Mouse (Mus musculus): ENCODE results near the gene Ddx51. TPM values are rescaled to one million over a fixed set of nuclear protein-coding genes. Genes with fewer than 3 reads are reported as not detected.

Gene Ddx51
- polyA plus RNA-seq, 1 experiment from 2014 or later, result 19.8 TPM

- H3K27me3 ChIP-seq (ENCODE audit: insufficient read depth, low read length), result no peaks in the 10 kb centered on the region
- no peak overlapping the region for H3K27ac ChIP-seq (ENCODE audit: low read length)
- H3K9me3 ChIP-seq (ENCODE audit: low read length), result no peaks in the 10 kb centered on the region
- WGBS, result 77% methylated on average over 5 of the region's 5 CpGs
- no peak overlapping the region for H3K4me3 ChIP-seq (ENCODE audit: low read length)
- no peaks in the 10 kb centered on the region for H3K4me1 ChIP-seq (ENCODE audit: insufficient read depth, low read length)
- H3K36me3 ChIP-seq (ENCODE audit: insufficient read depth, low read length), result no peaks in the 10 kb centered on the region
- no peak for ATAC-seq (ENCODE audit: low FRiP score, low TSS enrichment)
- H3K4me2 ChIP-seq (replicated peaks; ENCODE audit: low read depth, low read length), result no peak overlapping the region
- H3K9ac ChIP-seq (replicated peaks; ENCODE audit: low read length), result no peak overlapping the region
These were observed 41.7 kb upstream of the Ddx51 start for GRCm38 (mm10) chr5:110611435-110612158.

GRCm38 (mm10) chr5:110619226-110619625 is 34.0 kb upstream of the Ddx51 start:
- H3K27me3 ChIP-seq (ENCODE audit: insufficient read depth, low read length), result no peaks in the 10 kb centered on the region
- 84% methylated on average over 6 of the region's 6 CpGs for WGBS
- no peak overlapping the region for H3K27ac ChIP-seq (ENCODE audit: low read length)
- no peaks in the 10 kb centered on the region for H3K4me1 ChIP-seq (ENCODE audit: insufficient read depth, low read length)
- no peak overlapping the region for H3K4me3 ChIP-seq (ENCODE audit: low read length)
- H3K9ac ChIP-seq (replicated peaks; ENCODE audit: low read length), result no peak overlapping the region
- ATAC-seq (ENCODE audit: low FRiP score, low TSS enrichment), result no peak
- H3K36me3 ChIP-seq (ENCODE audit: insufficient read depth, low read length), result no peaks in the 10 kb centered on the region
- H3K4me2 ChIP-seq (replicated peaks; ENCODE audit: low read depth, low read length), result no peak overlapping the region
- H3K9me3 ChIP-seq (ENCODE audit: low read length), result no peaks in the 10 kb centered on the region

- Histone ChIP-seq H3K27ac (ENCODE audit: low read length) (no peak overlapping the region), H3K4me3 (ENCODE audit: low read length) (no peak overlapping the region), H3K9ac (replicated peaks; ENCODE audit: low read length) (no peak overlapping the region), H3K4me2 (replicated peaks; ENCODE audit: low read depth, low read length) (no peak overlapping the region), H3K4me1 (ENCODE audit: insufficient read depth, low read length) (0 out of 2 replicates have a peak, but pooled peaks cover 5% of the 10 kb centered on the region), H3K27me3 (ENCODE audit: insufficient read depth, low read length) (0 out of 2 replicates have a peak, but pooled peaks cover 3% of the 10 kb centered on the region), H3K9me3 (ENCODE audit: low read length) (no peaks in the 10 kb centered on the region), H3K36me3 (ENCODE audit: insufficient read depth, low read length) (no peaks in the 10 kb centered on the region)
- no peak for ATAC-seq (ENCODE audit: low FRiP score, low TSS enrichment)
- 76% methylated on average over 2 of the region's 2 CpGs for WGBS
These were observed 28.9 kb upstream of the Ddx51 start for GRCm38 (mm10) chr5:110624319-110624718.

GRCm38 (mm10) chr5:110627351-110627750 is 25.9 kb upstream of the Ddx51 start:
- H3K4me2 ChIP-seq (replicated peaks; ENCODE audit: low read depth, low read length), result no peak overlapping the region
- H3K27ac ChIP-seq (ENCODE audit: low read length), result no peak overlapping the region
- 0 out of 2 replicates have a peak, but pooled peaks cover 3% of the 10 kb centered on the region for H3K27me3 ChIP-seq (ENCODE audit: insufficient read depth, low read length)
- H3K4me3 ChIP-seq (ENCODE audit: low read length), result no peak overlapping the region
- no peak overlapping the region for H3K9ac ChIP-seq (replicated peaks; ENCODE audit: low read length)
- H3K9me3 ChIP-seq (ENCODE audit: low read length), result no peaks in the 10 kb centered on the region
- H3K4me1 ChIP-seq (ENCODE audit: insufficient read depth, low read length), result 0 out of 2 replicates have a peak, but pooled peaks cover 5% of the 10 kb centered on the region
- H3K36me3 ChIP-seq (ENCODE audit: insufficient read depth, low read length), result no peaks in the 10 kb centered on the region
- ATAC-seq (ENCODE audit: low FRiP score, low TSS enrichment), result no peak
- 60% methylated on average over 10 of the region's 10 CpGs for WGBS

DNA sequence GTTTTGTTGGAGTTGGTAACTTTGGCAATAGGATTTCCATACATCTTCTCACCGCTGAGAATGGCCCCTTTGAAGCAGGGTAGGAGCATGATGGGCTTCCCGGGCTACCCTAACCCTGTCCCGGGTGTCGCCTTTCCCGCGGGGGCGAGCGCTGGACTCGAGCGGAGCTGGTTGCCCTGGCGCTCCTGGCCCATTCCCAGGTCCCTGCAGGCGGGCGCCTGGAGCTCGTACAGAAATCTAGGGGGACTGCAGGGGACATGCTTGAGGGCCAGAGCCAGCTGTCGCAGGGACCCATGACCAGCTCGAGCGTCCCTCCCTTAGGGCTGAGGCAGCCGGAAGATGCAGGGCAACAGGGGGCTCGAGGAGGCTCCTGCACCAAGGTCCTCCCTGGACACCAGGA is 25.1 kb upstream of the Ddx51 start:
- 0 out of 2 replicates have a peak overlapping the region, but pooled peaks have one; percentile 2 for H3K4me3 ChIP-seq (ENCODE audit: low read length)
- ATAC-seq (ENCODE audit: low FRiP score, low TSS enrichment), result no peak
- H3K4me2 ChIP-seq (replicated peaks; ENCODE audit: low read depth, low read length), result peak overlapping the region; percentile 26
- no peak overlapping the region for H3K9ac ChIP-seq (replicated peaks; ENCODE audit: low read length)
- H3K36me3 ChIP-seq (ENCODE audit: insufficient read depth, low read length), result no peaks in the 10 kb centered on the region
- no peaks in the 10 kb centered on the region for H3K9me3 ChIP-seq (ENCODE audit: low read length)
- H3K27ac ChIP-seq (ENCODE audit: low read length), result no peak overlapping the region
- H3K4me1 ChIP-seq (ENCODE audit: insufficient read depth, low read length), result 0 out of 2 replicates have a peak, but pooled peaks cover 5% of the 10 kb centered on the region
- 14% methylated on average over 19 of the region's 19 CpGs for WGBS
- 0 out of 2 replicates have a peak, but pooled peaks cover 3% of the 10 kb centered on the region for H3K27me3 ChIP-seq (ENCODE audit: insufficient read depth, low read length)

DNA sequence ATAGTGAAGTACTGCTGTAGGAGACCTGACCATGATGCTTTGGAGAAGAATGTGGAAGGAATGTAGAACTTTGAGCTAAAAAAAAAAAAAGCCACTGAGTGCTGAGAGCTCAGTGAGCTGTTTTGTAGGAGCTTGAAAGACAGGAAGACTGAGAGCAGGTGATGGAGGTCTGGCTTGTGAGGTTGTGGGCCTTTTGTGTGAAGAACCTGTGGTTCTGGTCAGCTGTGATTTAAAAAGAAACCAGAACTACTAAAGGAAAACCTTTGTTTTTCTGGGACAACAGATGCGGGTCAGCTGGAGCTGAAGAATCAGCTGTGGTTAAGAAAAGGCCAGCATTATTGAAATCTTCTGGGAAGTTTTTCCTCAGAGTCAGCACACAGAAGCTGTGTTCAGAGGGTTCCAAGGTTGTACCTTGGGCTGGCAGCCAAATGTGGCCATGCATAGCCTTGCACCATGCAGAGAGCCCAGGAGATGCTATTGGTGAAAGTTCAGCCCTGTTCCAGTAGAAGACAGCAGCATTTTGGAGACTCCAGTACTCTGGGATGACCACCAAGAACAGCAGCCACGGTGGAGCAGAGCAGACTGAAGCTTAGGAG is 23.6 kb upstream of the Ddx51 start:
- 79% methylated on average over 2 of the region's 2 CpGs for WGBS
- Histone ChIP-seq H3K4me3 (ENCODE audit: low read length) (no peak overlapping the region), H3K4me1 (ENCODE audit: insufficient read depth, low read length) (0 out of 2 replicates have a peak, but pooled peaks cover 5% of the 10 kb centered on the region), H3K9ac (replicated peaks; ENCODE audit: low read length) (no peak overlapping the region), H3K9me3 (ENCODE audit: low read length) (no peaks in the 10 kb centered on the region), H3K27me3 (ENCODE audit: insufficient read depth, low read length) (0 out of 2 replicates have a peak, but pooled peaks cover 3% of the 10 kb centered on the region), H3K36me3 (ENCODE audit: insufficient read depth, low read length) (no peaks in the 10 kb centered on the region), H3K27ac (ENCODE audit: low read length) (no peak overlapping the region), H3K4me2 (replicated peaks; ENCODE audit: low read depth, low read length) (no peak overlapping the region)
- ATAC-seq (ENCODE audit: low FRiP score, low TSS enrichment), result no peak

DNA sequence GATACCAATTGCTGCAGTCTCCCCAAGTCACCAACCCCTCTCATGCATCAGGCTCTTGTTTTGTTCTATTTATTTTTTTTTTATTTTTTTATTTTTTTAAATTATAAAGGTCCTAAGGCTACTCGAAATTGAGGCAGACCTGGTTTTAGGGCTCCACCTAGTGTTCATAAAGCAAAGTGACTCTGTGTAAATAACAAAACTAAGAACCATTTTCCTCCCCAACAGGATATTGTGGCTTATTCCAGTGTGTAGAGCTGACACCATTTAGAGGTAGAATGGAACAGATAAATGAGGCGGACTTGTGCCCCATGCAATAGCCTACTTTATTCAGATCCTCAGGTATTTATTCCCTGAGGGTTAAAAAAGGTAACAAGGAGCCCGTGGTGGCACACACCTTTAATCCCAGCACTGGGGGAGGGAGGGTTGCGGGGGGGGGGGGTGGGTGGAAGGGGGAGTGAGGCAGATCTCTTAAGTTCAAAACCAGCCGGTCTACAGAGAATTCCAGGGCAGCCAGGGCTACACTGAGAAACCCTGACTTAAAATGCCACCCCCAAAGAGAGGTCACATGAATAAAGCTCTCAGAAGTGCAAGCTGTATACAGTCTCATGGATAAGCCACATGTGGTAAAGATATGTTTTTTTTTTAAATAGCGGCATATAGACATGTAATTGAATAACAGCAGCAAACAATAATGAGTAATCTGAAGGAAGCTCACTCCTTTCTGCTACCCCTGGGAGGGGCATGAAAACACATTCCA is 17.1 kb upstream of the Ddx51 start:
- no peak for ATAC-seq (ENCODE audit: low FRiP score, low TSS enrichment)
- Histone ChIP-seq H3K9ac (replicated peaks; ENCODE audit: low read length) (no peak overlapping the region), H3K4me1 (ENCODE audit: insufficient read depth, low read length) (no peaks in the 10 kb centered on the region), H3K27me3 (ENCODE audit: insufficient read depth, low read length) (no peaks in the 10 kb centered on the region), H3K27ac (ENCODE audit: low read length) (no peak overlapping the region), H3K4me3 (ENCODE audit: low read length) (no peak overlapping the region), H3K9me3 (ENCODE audit: low read length) (no peaks in the 10 kb centered on the region), H3K4me2 (replicated peaks; ENCODE audit: low read depth, low read length) (no peak overlapping the region), H3K36me3 (ENCODE audit: insufficient read depth, low read length) (no peaks in the 10 kb centered on the region)
- 42% methylated on average over 6 of the region's 6 CpGs for WGBS

DNA sequence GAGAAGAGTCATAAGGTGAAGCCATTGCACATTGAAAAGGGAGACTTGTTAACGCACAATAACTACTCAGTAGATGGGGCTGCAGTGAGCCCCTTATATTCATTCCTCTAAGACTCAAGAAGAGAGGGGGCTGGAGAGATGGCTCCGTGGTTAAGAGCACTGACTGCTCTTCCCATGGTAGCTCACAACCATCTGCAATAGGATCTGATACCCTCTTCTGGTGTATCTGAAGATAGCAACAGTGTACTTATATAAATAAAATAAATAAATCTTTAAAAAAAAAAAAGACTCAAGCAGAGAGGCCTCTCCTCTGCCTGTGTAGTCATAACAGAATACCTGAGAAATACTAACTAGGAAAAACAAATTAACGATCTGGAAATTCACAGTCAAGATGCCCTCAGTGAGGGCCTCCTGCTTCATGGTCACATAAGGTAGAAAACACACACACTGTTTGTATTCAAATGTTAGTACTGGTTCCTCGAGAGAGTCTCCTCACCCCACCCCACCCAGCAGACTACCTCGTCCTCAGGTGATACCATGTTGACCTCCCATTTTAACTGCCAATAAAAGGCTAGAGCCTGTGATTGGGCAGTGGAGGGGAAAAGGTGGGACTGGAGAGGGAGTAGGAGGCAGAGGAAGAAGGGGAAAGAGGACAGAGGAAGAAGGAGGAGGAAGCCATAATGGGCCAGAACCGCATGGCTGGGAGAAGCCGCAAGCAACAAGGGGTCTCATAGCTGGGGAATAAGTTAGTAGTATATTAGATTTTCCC is 14.8 kb upstream of the Ddx51 start:
- Histone ChIP-seq H3K4me2 (replicated peaks; ENCODE audit: low read depth, low read length) (no peak overlapping the region), H3K4me3 (ENCODE audit: low read length) (no peak overlapping the region), H3K4me1 (ENCODE audit: insufficient read depth, low read length) (no peaks in the 10 kb centered on the region), H3K9ac (replicated peaks; ENCODE audit: low read length) (no peak overlapping the region), H3K36me3 (ENCODE audit: insufficient read depth, low read length) (no peaks in the 10 kb centered on the region), H3K27ac (ENCODE audit: low read length) (no peak overlapping the region), H3K27me3 (ENCODE audit: insufficient read depth, low read length) (no peaks in the 10 kb centered on the region), H3K9me3 (ENCODE audit: low read length) (no peaks in the 10 kb centered on the region)
- no peak for ATAC-seq (ENCODE audit: low FRiP score, low TSS enrichment)
- WGBS, result 73% methylated on average over 7 of the region's 7 CpGs

- H3K9ac ChIP-seq (replicated peaks; ENCODE audit: low read length), result peak overlapping the region; percentile 61
- no peaks in the 10 kb centered on the region for H3K27me3 ChIP-seq (ENCODE audit: insufficient read depth, low read length)
- peak; percentile 4; the same call in 1 of the 2 replicates for ATAC-seq (ENCODE audit: low FRiP score, low TSS enrichment)
- no peak overlapping the region for H3K27ac ChIP-seq (ENCODE audit: low read length)
- peak overlapping the region; percentile 43 for H3K4me2 ChIP-seq (replicated peaks; ENCODE audit: low read depth, low read length)
- WGBS, result 25% methylated on average over 12 of the region's 12 CpGs
- no peaks in the 10 kb centered on the region for H3K4me1 ChIP-seq (ENCODE audit: insufficient read depth, low read length)
- H3K36me3 ChIP-seq (ENCODE audit: insufficient read depth, low read length), result no peaks in the 10 kb centered on the region
- H3K9me3 ChIP-seq (ENCODE audit: low read length), result no peaks in the 10 kb centered on the region
- H3K4me3 ChIP-seq (ENCODE audit: low read length), result peak overlapping the region; percentile 27; the same call in 1 of the 2 replicates
These were observed 13.8 kb upstream of the Ddx51 start for GRCm38 (mm10) chr5:110639459-110639858.

All from kidney, embryonic 16.5 days (tissue).